ENCODE assay signal across 8 mouse cellular contexts in the genomic region with DNA sequence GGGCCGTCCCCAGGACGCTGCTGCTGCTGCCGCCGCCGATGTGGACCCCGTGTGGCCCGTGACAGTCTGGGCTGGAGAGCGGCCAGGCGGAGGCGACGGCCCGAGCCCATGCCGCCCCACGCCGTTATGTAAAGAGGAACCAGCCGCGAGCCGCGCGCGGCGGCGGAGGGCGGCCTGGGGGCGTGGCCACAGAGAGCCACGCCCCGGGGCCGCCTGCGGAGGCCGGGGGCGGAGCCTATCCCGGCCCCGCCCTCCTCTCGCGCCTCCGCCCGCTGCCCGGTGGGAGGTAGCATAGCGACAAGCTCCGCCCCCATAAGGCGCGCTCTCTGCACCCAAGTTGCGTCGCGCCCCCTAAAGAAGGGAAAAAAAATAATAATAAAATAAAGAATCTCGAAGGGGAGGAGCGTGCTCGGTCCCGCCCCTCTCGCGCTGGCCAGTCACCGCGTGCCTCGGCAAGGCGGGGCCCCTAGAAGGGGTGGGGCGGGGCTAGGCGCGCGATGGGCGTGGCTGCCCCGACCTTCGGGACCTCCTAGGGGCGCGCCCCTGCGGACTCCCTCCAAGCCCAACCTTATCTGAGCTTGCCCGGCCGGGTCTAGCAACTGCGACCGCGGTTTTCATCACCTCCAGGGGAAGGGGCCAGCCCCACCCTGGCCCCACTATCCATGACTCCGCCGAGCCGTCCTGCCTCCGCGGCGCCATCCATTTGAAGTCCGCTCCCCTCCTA. TPM values are rescaled to one million over a fixed set of nuclear protein-coding genes. Genes with fewer than 3 reads are reported as not detected.
DNase-seq lines count a peak whose midpoint lies in the region; ATAC-seq and TF ChIP-seq lines count a peak whose summit lies in the region.

No protein-coding gene starts in this region.

- H3K4me2 ChIP-seq in forebrain, embryonic 13.5 days = peak overlapping the region; percentile 94
- peak overlapping the region; percentile 94 for H3K4me2 ChIP-seq in neural tube, embryonic 15.5 days

- WGBS in forebrain, embryonic 13.5 days = under 1% methylated on average over 59 of the region's 77 CpGs
- 2% methylated on average over 75 of the region's 77 CpGs for WGBS in lung, adult 2 months
- WGBS in neural tube, embryonic 15.5 days = 0% methylated on average over 76 of the region's 77 CpGs

- H3K36me3 ChIP-seq in forebrain, embryonic 13.5 days (ENCODE audit: poor library complexity, severe bottlenecking) = no peaks in the 10 kb centered on the region
- H3K36me3 ChIP-seq in neural tube, embryonic 15.5 days = no peaks in the 10 kb centered on the region

- DNase-seq in ES-CJ7 (ENCODE audit: low read depth, low spot score) = peak; percentile 95
- peak; percentile 92 to 93 for DNase-seq in heart, postnatal 10 days
- DNase-seq in layer of hippocampus, adult 18-20 months (ENCODE audit: low spot score in 2 of 2) = peak; percentile 60 to 86
- peak; percentile 93 for DNase-seq in lung, adult 2 months
- DNase-seq in testis, postnatal 10 days (ENCODE audit: low spot score) = peak; percentile 95

- peak overlapping the region; percentile 69 for H3K4me3 ChIP-seq in forebrain, embryonic 13.5 days
- peak overlapping the region; percentile 67 for H3K4me3 ChIP-seq in lung, adult 2 months (replicated peaks; ENCODE audit: extremely low read depth, low read depth, low read length)
- H3K4me3 ChIP-seq in neural tube, embryonic 15.5 days (replicated peaks) = peak overlapping the region; percentile 80

- peak overlapping the region; percentile 77 for H3K9ac ChIP-seq in forebrain, embryonic 13.5 days
- H3K9ac ChIP-seq in neural tube, embryonic 15.5 days (replicated peaks) = peak overlapping the region; percentile 83

- TF ChIP-seq CTCF in lung, adult 2 months (IDR thresholded peaks at IDR 0.05; ENCODE audit: insufficient read depth, low read length) = no peak

- peak; percentile 37; the same call in 1 of the 2 replicates for ATAC-seq in cerebellum, adult (ENCODE audit: insufficient number of reproducible peaks, low FRiP score, low TSS enrichment)
- peak; percentile 75 for ATAC-seq in forebrain, embryonic 13.5 days
- peak; percentile 71 for ATAC-seq in neural tube, embryonic 15.5 days (ENCODE audit: low FRiP score)

- no peak overlapping the region; the same call in 1 of the 2 replicates for H3K27ac ChIP-seq in forebrain, embryonic 13.5 days
- H3K27ac ChIP-seq in neural tube, embryonic 15.5 days (replicated peaks) = peak overlapping the region; percentile 74

- H3K27me3 ChIP-seq in forebrain, embryonic 13.5 days = peaks cover 68% of the 10 kb centered on the region
- peaks cover 36% of the 10 kb centered on the region for H3K27me3 ChIP-seq in neural tube, embryonic 15.5 days (replicated peaks)

- intact Hi-C loops in heart, postnatal 10 days (cut with DNase I) = no loop called here

- peak; percentile 89 for TF ChIP-seq POLR2A in lung, adult 2 months (IDR thresholded peaks at IDR 0.05; ENCODE audit: borderline replicate concordance, extremely low read depth, low read depth, low read length)

- no peaks in the 10 kb centered on the region; the same call in 1 of the 2 replicates for H3K9me3 ChIP-seq in forebrain, embryonic 13.5 days (replicated peaks)
- H3K9me3 ChIP-seq in neural tube, embryonic 15.5 days (replicated peaks) = no peaks in the 10 kb centered on the region

- H3K4me1 ChIP-seq in forebrain, embryonic 13.5 days = peaks cover 39% of the 10 kb centered on the region
- H3K4me1 ChIP-seq in lung, adult 2 months (ENCODE audit: control insufficient read depth, insufficient read depth, low read length) = peaks cover 30% of the 10 kb centered on the region
- H3K4me1 ChIP-seq in neural tube, embryonic 15.5 days = peaks cover 62% of the 10 kb centered on the region

RNA-seq across cellular contexts. Expression of a gene that starts 0.6 kb away (rescaled TPM):
- 4.7 and 4.8 TPM in 2 replicates for polyA plus RNA-seq in forebrain, embryonic 13.5 days (2015; fragmentation: Nextera tagmentation; extraction: Ambion mirVana)
- 10 to 100 TPM; 38.2 to 38.7 TPM for total RNA-seq in heart, postnatal 10 days (2021)
- total RNA-seq in layer of hippocampus, adult 18-20 months (2021) = 10 to 100 TPM; 21.3 to 23.4 TPM
- 58.8 and 106 TPM in 2 replicates for polyA plus RNA-seq in lung, adult 2 months (2012; rRNA removed)
- 7.5 and 9.4 TPM in 2 replicates for polyA plus RNA-seq in neural tube, embryonic 15.5 days (2015; fragmentation: Nextera tagmentation; extraction: Ambion mirVana)

RNA-seq across cellular contexts. Expression of a gene that starts 11.9 kb away (rescaled TPM):
- 46.8 and 50.7 TPM in 2 replicates for polyA plus RNA-seq in forebrain, embryonic 13.5 days (2015; fragmentation: Nextera tagmentation; extraction: Ambion mirVana)
- 10 to 100 TPM; 13.3 to 15.2 TPM for total RNA-seq in heart, postnatal 10 days (2021)
- total RNA-seq in layer of hippocampus, adult 18-20 months (2021) = 10 to 100 TPM in 1 of 2 experiments, 1 to 10 TPM in 1; 7.5 to 11.7 TPM
- 20.4 and 25.3 TPM in 2 replicates for polyA plus RNA-seq in lung, adult 2 months (2012; rRNA removed)
- 33.0 and 34.7 TPM in 2 replicates for polyA plus RNA-seq in neural tube, embryonic 15.5 days (2015; fragmentation: Nextera tagmentation; extraction: Ambion mirVana)
